Mouse (Mus musculus) limb, embryonic 14.5 days (tissue): ENCODE measurements around the gene Ube4a. TPM values are rescaled to one million over a fixed set of nuclear protein-coding genes. Genes with fewer than 3 reads are reported as not detected.

ENCODE experiments used
- ATAC-seq: fragments of 200-750 bp; cut with Nextera tagmentation; 2 replicates; pipeline ENCODE4 v1.8.0; 2017; ENCODE audit warnings: low read depth, moderate number of reproducible peaks, moderate TSS enrichment; ENCODE audit not compliant: low FRiP score
- DNase-seq: peaks from one replicate; pipeline ENCODE4 v3.0.0-alpha.2; 2015; ENCODE audit warnings: low spot score
- H3K27ac ChIP-seq: fragments of 300-500 bp; sonication (generic); replicated peaks from 2 replicates; pipeline ENCODE4 v1.5.1; 2014; ENCODE audit warnings: low read depth, mild to moderate bottlenecking, low read length, moderate library complexity, mixed read lengths
- H3K27me3 ChIP-seq: fragments of 300-500 bp; sonication (generic); 2 replicates; pipeline ENCODE4 v1.6.1; 2014; ENCODE audit warnings: low read length, mixed read lengths; ENCODE audit not compliant: control insufficient read depth, insufficient read depth
- H3K36me3 ChIP-seq: fragments of 300-500 bp; sonication (generic); 2 replicates; pipeline ENCODE4 v1.6.1; 2014; ENCODE audit warnings: mild to moderate bottlenecking, low read length, moderate library complexity, mixed read lengths; ENCODE audit not compliant: control insufficient read depth, insufficient read depth
- H3K4me1 ChIP-seq: fragments of 300-500 bp; sonication (generic); 2 replicates; pipeline ENCODE4 v1.6.1; 2014; ENCODE audit warnings: antibody characterized with exemption, low read length, mixed read lengths; ENCODE audit not compliant: control insufficient read depth, insufficient read depth
- H3K4me2 ChIP-seq: fragments of 300-500 bp; sonication (generic); replicated peaks from 2 replicates; pipeline ENCODE4 v1.6.1; 2014; ENCODE audit warnings: low read depth, mild to moderate bottlenecking, low read length, moderate library complexity; ENCODE audit not compliant: severe bottlenecking
- H3K4me3 ChIP-seq: fragments of 300-500 bp; sonication (generic); replicated peaks from 2 replicates; pipeline ENCODE4 v1.5.1; 2014; ENCODE audit warnings: low read length
- H3K9ac ChIP-seq: fragments of 300-500 bp; sonication (generic); 2 replicates; pipeline ENCODE4 v1.6.1; 2014; ENCODE audit warnings: mild to moderate bottlenecking, low read depth, low read length, moderate library complexity; ENCODE audit not compliant: severe bottlenecking
- H3K9me3 ChIP-seq: fragments of 300-500 bp; sonication (generic); 2 replicates; pipeline ENCODE4 v1.6.1; 2016; ENCODE audit warnings: low read length; ENCODE audit not compliant: control insufficient read depth
- POLR2A ChIP-seq: fragments of 200-500 bp; IDR thresholded peaks from 2 replicates; pipeline ENCODE4 v1.8.0; 2012; ENCODE audit warnings: inconsistent platforms, mild to moderate bottlenecking, moderate library complexity, borderline replicate concordance; ENCODE audit not compliant: insufficient read depth, insufficient read length; ENCODE audit errors: extremely low read depth
- WGBS: fragments of 180-500 bp; shearing (Covaris S2); extraction: QIAGEN DNeasy Blood & Tissue Kit; methylation state at CpG from one replicate; pipeline ENCODE4 v1.1.7; 2014; 5-methylcytosine and 5-hydroxymethylcytosine counted together
- polyA plus RNA-seq, 2 experiments: library from polyadenylated mRNA; depleted of rRNA in 1 of 2; stranded (reverse) in 1 of 2; unstranded in 1 of 2; fragments of >200 nt; fragmentation: Nextera tagmentation in 1 of 2; extraction: Ambion mirVana in 1 of 2; gene quantifications; 2 replicates each; pipeline versions ENCODE4 v1.2.1 to v1.2.3; 2012 to 2014

Ube4a gene
- polyA plus RNA-seq, 2 experiments: 23.9 to 33.4 TPM

DNA sequence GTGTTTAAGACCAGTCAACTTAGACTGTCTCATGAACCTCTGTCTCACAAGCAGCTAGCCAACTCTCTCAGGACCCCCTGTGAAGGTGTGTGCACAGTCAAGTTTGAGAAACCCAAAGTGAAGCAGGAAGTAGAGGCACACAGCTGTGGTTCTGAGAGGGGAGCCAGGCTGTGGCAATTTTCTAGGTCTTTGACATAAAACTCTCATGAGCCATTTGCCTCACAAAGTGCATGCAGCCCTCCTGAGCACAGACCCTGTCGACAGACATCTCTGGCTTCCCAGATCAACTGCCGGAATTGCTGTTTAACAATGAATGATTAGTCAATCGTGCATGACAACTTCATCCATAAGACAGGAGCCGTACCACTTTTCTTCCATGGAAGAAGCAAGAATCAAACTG, 42.9 kb upstream of the Ube4a start:
- Histone ChIP-seq H3K9ac (no peak overlapping the region), H3K27me3 (no peaks in the 10 kb centered on the region), H3K4me3 (no peak overlapping the region), H3K4me1 (no peaks in the 10 kb centered on the region; the same call in 1 of the 2 replicates), H3K4me2 (no peak overlapping the region), H3K27ac (no peak overlapping the region), H3K36me3 (no peaks in the 10 kb centered on the region), H3K9me3 (no peaks in the 10 kb centered on the region)
- no peak for DNase-seq
- ATAC-seq: no peak
- TF ChIP-seq POLR2A: no peak
- WGBS: 81% methylated on average over 4 of the region's 4 CpGs

DNA sequence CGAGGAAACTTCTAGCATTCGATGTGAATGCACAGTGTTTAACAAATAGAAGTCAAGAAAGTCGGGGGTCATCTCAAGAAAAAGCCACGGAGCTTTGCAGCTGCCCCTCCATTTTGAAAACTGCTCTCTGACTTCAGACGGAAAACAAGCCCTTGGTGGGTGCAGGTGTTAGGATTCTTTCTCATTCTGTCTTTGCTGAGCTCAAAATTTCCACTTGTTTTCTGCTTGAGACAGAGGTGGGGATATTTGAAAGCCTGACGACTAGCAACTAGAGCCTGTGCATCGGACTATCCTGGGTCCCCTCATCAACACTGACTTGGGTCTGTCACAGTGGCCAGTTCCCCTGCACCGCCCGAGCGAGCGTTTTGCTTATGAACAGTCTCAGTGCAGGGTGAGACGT, 42.0 kb upstream of the Ube4a start:
- 77% methylated on average over 12 of the region's 12 CpGs for WGBS
- Histone ChIP-seq H3K27me3 (no peaks in the 10 kb centered on the region), H3K4me1 (no peaks in the 10 kb centered on the region; the same call in 1 of the 2 replicates), H3K36me3 (no peaks in the 10 kb centered on the region), H3K4me3 (no peak overlapping the region), H3K27ac (no peak overlapping the region), H3K4me2 (no peak overlapping the region), H3K9ac (no peak overlapping the region), H3K9me3 (no peaks in the 10 kb centered on the region)
- DNase-seq: no peak
- TF ChIP-seq POLR2A: no peak
- ATAC-seq: no peak

DNA sequence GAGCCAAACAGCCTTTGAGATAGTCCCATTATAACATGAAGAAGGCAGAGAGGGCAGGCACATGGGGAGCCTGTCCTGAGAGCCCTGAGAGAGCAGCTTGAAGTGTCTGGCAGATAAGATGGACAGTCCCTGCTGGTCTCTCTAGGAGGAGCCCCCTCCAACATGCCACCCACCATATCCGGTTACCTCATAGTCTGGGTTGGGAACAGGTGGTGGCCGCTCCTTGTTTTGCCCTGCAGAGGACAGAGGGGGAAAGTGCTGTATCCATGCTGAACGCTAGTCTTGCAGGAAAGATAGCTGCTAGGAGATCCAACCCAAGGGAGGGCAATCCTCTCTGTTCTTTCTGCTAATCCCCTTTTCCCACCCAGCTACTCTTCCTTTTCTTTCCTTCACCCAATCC, 34.8 kb upstream of the Ube4a start:
- H3K9me3 ChIP-seq: no peaks in the 10 kb centered on the region
- ATAC-seq: peak; percentile 93
- H3K9ac ChIP-seq: no peak overlapping the region; the same call in 1 of the 2 replicates
- H3K27me3 ChIP-seq: no peaks in the 10 kb centered on the region
- no peak for TF ChIP-seq POLR2A
- WGBS: 67% methylated on average over 3 of the region's 3 CpGs
- no peaks in the 10 kb centered on the region for H3K4me1 ChIP-seq
- no peak overlapping the region for H3K4me2 ChIP-seq
- no peaks in the 10 kb centered on the region for H3K36me3 ChIP-seq
- H3K4me3 ChIP-seq: no peak overlapping the region
- no peak overlapping the region for H3K27ac ChIP-seq
- peak; percentile 29 for DNase-seq

DNA sequence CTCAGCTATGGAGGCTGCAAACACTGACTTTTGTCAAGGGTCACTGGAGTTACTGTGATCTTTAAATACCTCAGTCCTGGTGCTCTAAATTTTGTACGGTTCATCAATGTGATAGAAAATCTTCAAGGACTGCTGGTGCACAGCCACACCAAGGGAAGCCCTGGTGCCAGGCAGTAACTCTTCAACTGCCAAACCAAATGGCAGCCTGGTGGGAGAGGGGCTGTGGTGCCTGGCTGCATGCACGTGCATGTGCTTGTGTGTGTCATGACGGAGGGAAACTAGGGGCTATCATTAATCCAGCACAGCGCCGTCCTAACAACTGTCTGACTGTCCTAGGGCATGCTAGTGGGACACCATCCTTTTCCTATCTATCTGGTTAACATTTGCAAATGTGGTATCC, 34.4 kb upstream of the Ube4a start:
- no peak overlapping the region for H3K27ac ChIP-seq
- DNase-seq: no peak

GRCm38 (mm10) chr9:44999171-44999570, 33.8 kb upstream of the Ube4a start:
- Histone ChIP-seq H3K4me2 (no peak overlapping the region), H3K36me3 (no peaks in the 10 kb centered on the region), H3K4me3 (no peak overlapping the region), H3K4me1 (no peaks in the 10 kb centered on the region), H3K27ac (no peak overlapping the region), H3K9ac (no peak overlapping the region), H3K9me3 (no peaks in the 10 kb centered on the region), H3K27me3 (no peaks in the 10 kb centered on the region)
- TF ChIP-seq POLR2A: no peak
- no peak for ATAC-seq
- WGBS: 59% methylated on average over 6 of the region's 6 CpGs
- no peak for DNase-seq

More for the DNA sequence above, 34.4 kb upstream of the Ube4a start:
- TF ChIP-seq POLR2A: no peak
- H3K4me3 ChIP-seq: no peak overlapping the region
- 75% methylated on average over 5 of the region's 5 CpGs for WGBS
- peak; percentile 62; the same call in 1 of the 2 replicates for ATAC-seq
- H3K4me2 ChIP-seq: no peak overlapping the region
- H3K9me3 ChIP-seq: no peaks in the 10 kb centered on the region
- no peaks in the 10 kb centered on the region for H3K27me3 ChIP-seq
- H3K9ac ChIP-seq: no peak overlapping the region; the same call in 1 of the 2 replicates
- H3K36me3 ChIP-seq: no peaks in the 10 kb centered on the region
- no peaks in the 10 kb centered on the region for H3K4me1 ChIP-seq

GRCm38 (mm10) chr9:44998138-44998537, 32.7 kb upstream of the Ube4a start:
- no peak for ATAC-seq
- Histone ChIP-seq H3K4me3 (no peak overlapping the region), H3K4me2 (no peak overlapping the region), H3K36me3 (no peaks in the 10 kb centered on the region), H3K9ac (no peak overlapping the region), H3K27ac (no peak overlapping the region), H3K27me3 (no peaks in the 10 kb centered on the region), H3K4me1 (no peaks in the 10 kb centered on the region), H3K9me3 (no peaks in the 10 kb centered on the region)
- TF ChIP-seq POLR2A: no peak
- no peak for DNase-seq
- whole genome bisulfite sequencing: 70% methylated on average over 11 of the region's 11 CpGs
